Mouse (Mus musculus): ENCODE data around the gene Tsc22d3.

Tsc22d3 gene
- long read RNA-seq, experiment 1, transcript Tsc22d3-201 (3 exons, 1,974 nt), result major isoform, 52 of 86 reads
- long read RNA-seq, experiment 1, transcript Tsc22d3-202 (3 exons, 1,790 nt), result minor isoform, 14 of 86 reads
- long read RNA-seq, experiment 1, partial matches to known transcripts, result 1 of 86 reads
- long read RNA-seq, experiment 1, other reads (novel, unspliced or antisense), result 18 of 86 reads
- long read RNA-seq, experiment 2, transcript Tsc22d3-202 (3 exons, 1,790 nt), result minor isoform, 7 of 92 reads
- long read RNA-seq, experiment 2, transcript Tsc22d3-203 (4 exons, 1,552 nt), result minor isoform, 5 of 92 reads
- long read RNA-seq, experiment 2, transcript Tsc22d3-201 (3 exons, 1,974 nt), result major isoform, 60 of 92 reads
- long read RNA-seq, experiment 2, partial matches to known transcripts, result 0 of 92 reads
- long read RNA-seq, experiment 2, other reads (novel, unspliced or antisense), result 20 of 92 reads

- intact Hi-C loops (cut with DNase I), result loop anchor here (5.0 kb wide), 1 partner anchor 108 kb away; no protein-coding TSS in a partner anchor
Measured at GRCm38 (mm10) chrX:140600410-140601109, at the start of gene Tsc22d3. Tsc22d3 (minus strand) TSS chrX:140600659.

- intact Hi-C loops (cut with DNase I), result no loop called here
Measured at GRCm38 (mm10) chrX:140639592-140639991, 39.1 kb upstream of the Tsc22d3 start.

GRCm38 (mm10) chrX:140638028-140638427 is 37.6 kb upstream of the Tsc22d3 start:
- intact Hi-C loops (cut with DNase I), result no loop called here

- intact Hi-C loops (cut with DNase I), result no loop called here
Measured at GRCm38 (mm10) chrX:140624875-140625594, 24.6 kb upstream of the Tsc22d3 start.

GRCm38 (mm10) chrX:140609938-140610337 is 9.5 kb upstream of the Tsc22d3 start:
- intact Hi-C loops (cut with DNase I), result loop anchor here (5.0 to 10.0 kb wide), 2 partner anchors 112 to 235 kb away; no protein-coding TSS in a partner anchor

- intact Hi-C loops (cut with DNase I), result loop anchor here (5.0 kb wide), 1 partner anchor 110 kb away; no protein-coding TSS in a partner anchor
Measured at GRCm38 (mm10) chrX:140601884-140602283, 1.4 kb upstream of the Tsc22d3 start.

GRCm38 (mm10) chrX:140601311-140601710 is 852 bp upstream of the Tsc22d3 start:
- intact Hi-C loops (cut with DNase I), result loop anchor here (5.0 kb wide), 1 partner anchor 109 kb away; no protein-coding TSS in a partner anchor

GRCm38 (mm10) chrX:140599561-140600409 is 674 bp downstream of the Tsc22d3 start:
- intact Hi-C loops (cut with DNase I), result loop anchor here (5.0 kb wide), 2 partner anchors 57 to 107 kb away; no protein-coding TSS in a partner anchor

GRCm38 (mm10) chrX:140598850-140599560 is 1.5 kb downstream of the Tsc22d3 start:
- intact Hi-C loops (cut with DNase I), result loop anchor here (5.0 kb wide), 1 partner anchor 57 kb away; no protein-coding TSS in a partner anchor

- intact Hi-C loops (cut with DNase I), result loop anchor here (5.0 kb wide), 1 partner anchor 56 kb away; no protein-coding TSS in a partner anchor
Measured at GRCm38 (mm10) chrX:140598194-140598849, 2.1 kb downstream of the Tsc22d3 start.

- intact Hi-C loops (cut with DNase I), result no loop called here
Measured at GRCm38 (mm10) chrX:140591176-140591575, 9.3 kb downstream of the Tsc22d3 start.

GRCm38 (mm10) chrX:140590142-140590541 is 10.3 kb downstream of the Tsc22d3 start:
- intact Hi-C loops (cut with DNase I), result no loop called here

GRCm38 (mm10) chrX:140589194-140589751 is 11.2 kb downstream of the Tsc22d3 start:
- intact Hi-C loops (cut with DNase I), result no loop called here

- intact Hi-C loops (cut with DNase I), result no loop called here
Measured at GRCm38 (mm10) chrX:140588534-140588933, 11.9 kb downstream of the Tsc22d3 start.

- intact Hi-C loops (cut with DNase I), result no loop called here
Measured at GRCm38 (mm10) chrX:140580416-140580815, 20.0 kb downstream of the Tsc22d3 start.

- intact Hi-C loops (cut with DNase I), result no loop called here
Measured at GRCm38 (mm10) chrX:140575636-140576035, 24.8 kb downstream of the Tsc22d3 start.

- intact Hi-C loops (cut with DNase I), result no loop called here
Measured at GRCm38 (mm10) chrX:140575200-140575599, 25.3 kb downstream of the Tsc22d3 start.

- intact Hi-C loops (cut with DNase I), result no loop called here
Measured at GRCm38 (mm10) chrX:140572702-140573338, 27.6 kb downstream of the Tsc22d3 start.

Data from adrenal gland (tissue).